Comparison of ENCODE assay signal across 36 mouse cellular contexts in the genomic region with DNA sequence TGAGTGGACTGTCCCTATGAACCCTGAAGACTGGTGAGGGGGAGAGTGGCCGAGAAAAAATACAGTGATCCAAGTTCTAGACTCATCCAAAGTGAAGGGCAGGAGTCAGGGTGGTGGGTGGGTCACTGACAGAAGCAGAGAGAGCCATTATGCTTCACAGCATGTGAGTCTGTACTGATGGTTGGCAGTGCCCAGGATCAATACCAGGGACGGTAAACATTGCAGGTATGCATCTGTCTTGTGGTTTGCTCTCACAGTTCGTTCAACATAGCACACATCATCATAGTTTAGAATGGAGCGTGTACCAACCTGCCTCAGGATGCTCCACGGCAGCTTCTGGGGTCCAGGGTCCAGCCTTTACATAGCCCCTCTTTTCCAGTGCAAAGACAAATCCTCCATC. TPM values are rescaled to one million over a fixed set of nuclear protein-coding genes. Genes with fewer than 3 reads are reported as not detected.
"Had no signal": no experiment of that assay in that cellular context is flagged by ENCODE, and none has a peak within 500 bp of the region (broad histone marks: within the 10 kb centered on the region; RNA-seq: fewer than 3 reads in every experiment).

No protein-coding gene starts in this region.

- H3K36me3 ChIP-seq: embryonic facial prominence, embryonic 10.5 days; embryonic facial prominence, embryonic 12.5 days; embryonic facial prominence, embryonic 13.5 days; embryonic facial prominence, embryonic 15.5 days; forebrain, embryonic 10.5 days; forebrain, embryonic 12.5 days; forebrain, embryonic 15.5 days had no signal

- ATAC-seq: forebrain, embryonic 13.5 days; forebrain, embryonic 14.5 days; forebrain, embryonic 15.5 days; forebrain, embryonic 16.5 days; forebrain, postnatal 0 days had no signal

- H3K27me3 ChIP-seq: embryonic facial prominence, embryonic 12.5 days; embryonic facial prominence, embryonic 13.5 days; embryonic facial prominence, embryonic 15.5 days; forebrain, embryonic 12.5 days; forebrain, embryonic 13.5 days; forebrain, embryonic 15.5 days had no signal

- H3K27ac ChIP-seq: embryonic facial prominence, embryonic 10.5 days; embryonic facial prominence, embryonic 12.5 days; embryonic facial prominence, embryonic 13.5 days; embryonic facial prominence, embryonic 15.5 days; forebrain, embryonic 10.5 days; forebrain, embryonic 12.5 days; forebrain, embryonic 13.5 days; forebrain, embryonic 15.5 days; gastrocnemius, adult 2 months; heart, adult 2 months had no signal

- H3K4me3 ChIP-seq: embryonic facial prominence, embryonic 10.5 days; embryonic facial prominence, embryonic 12.5 days; embryonic facial prominence, embryonic 13.5 days; embryonic facial prominence, embryonic 15.5 days; erythroblast, embryonic 14.5 days; forebrain, embryonic 10.5 days; forebrain, embryonic 12.5 days; forebrain, embryonic 13.5 days; forebrain, embryonic 15.5 days; gastrocnemius, adult 2 months; heart, adult 2 months had no signal

- H3K4me2 ChIP-seq: embryonic facial prominence, embryonic 12.5 days; embryonic facial prominence, embryonic 13.5 days; embryonic facial prominence, embryonic 15.5 days; forebrain, embryonic 12.5 days; forebrain, embryonic 13.5 days; forebrain, embryonic 15.5 days had no signal

- H3K9me3 ChIP-seq: embryonic facial prominence, embryonic 10.5 days; embryonic facial prominence, embryonic 12.5 days; embryonic facial prominence, embryonic 13.5 days; embryonic facial prominence, embryonic 15.5 days; forebrain, embryonic 10.5 days; forebrain, embryonic 12.5 days; forebrain, embryonic 13.5 days; forebrain, embryonic 15.5 days had no signal

- DNase-seq: cerebellum, adult 2 months; cerebellum, adult 8-10 months; cerebellum, adult 9-10 months; cerebellum, adult 9-11 months; cerebellum, postnatal 10 days; cerebellum, postnatal 14 days; cerebellum, postnatal 25 days; cerebellum, postnatal 36 days; embryo, embryonic 11 days; forebrain, postnatal 0 days; gastrocnemius, adult 2 months; gastrocnemius, postnatal 10 days; gastrocnemius, postnatal 14 days; gastrocnemius, postnatal 25 days; gastrocnemius, postnatal 36 days; heart, adult 18-20 months; heart, adult 2 months had no signal

- H3K9ac ChIP-seq: embryonic facial prominence, embryonic 12.5 days; embryonic facial prominence, embryonic 13.5 days; embryonic facial prominence, embryonic 15.5 days; forebrain, embryonic 12.5 days; forebrain, embryonic 13.5 days; forebrain, embryonic 15.5 days; forebrain, postnatal 0 days had no signal

- H3K4me1 ChIP-seq: embryonic facial prominence, embryonic 15.5 days; forebrain, embryonic 12.5 days; forebrain, embryonic 15.5 days had no signal

RNA-seq across cellular contexts. Expression of a gene that starts 4.8 kb away (rescaled TPM):
- total RNA-seq: common myeloid progenitor, adult 5-6 weeks; forebrain, postnatal 0 days; gastrocnemius, adult 2 months; gastrocnemius, postnatal 25 days; gastrocnemius, postnatal 36 days; granulocyte monocyte progenitor cell, adult 5-6 weeks; heart, adult 18-20 months; heart, adult 2 months; heart, adult 8-10 months had no signal
- polyA plus RNA-seq: cerebellum, adult 2 months; embryonic facial prominence, embryonic 10.5 days; embryonic facial prominence, embryonic 11.5 days; embryonic facial prominence, embryonic 12.5 days; embryonic facial prominence, embryonic 13.5 days; embryonic facial prominence, embryonic 14.5 days; embryonic facial prominence, embryonic 15.5 days; forebrain, embryonic 10.5 days; forebrain, embryonic 11.5 days; forebrain, embryonic 16.5 days; heart, adult 2 months had no signal

RNA-seq across cellular contexts. Expression of a gene that starts 41.2 kb away (rescaled TPM):
- total RNA-seq: common myeloid progenitor, adult 5-6 weeks; gastrocnemius, adult 2 months; gastrocnemius, adult 8-10 months; gastrocnemius, postnatal 14 days; gastrocnemius, postnatal 25 days; gastrocnemius, postnatal 36 days; granulocyte monocyte progenitor cell, adult 5-6 weeks; heart, adult 18-20 months; heart, adult 2 months; heart, adult 8-10 months had no signal
- polyA plus RNA-seq: embryonic facial prominence, embryonic 11.5 days; embryonic facial prominence, embryonic 12.5 days; embryonic facial prominence, embryonic 13.5 days; embryonic facial prominence, embryonic 14.5 days; embryonic facial prominence, embryonic 15.5 days; forebrain, embryonic 11.5 days; forebrain, embryonic 12.5 days; forebrain, embryonic 13.5 days; forebrain, embryonic 14.5 days; forebrain, embryonic 15.5 days; forebrain, postnatal 0 days; heart, adult 2 months had no signal

RNA-seq across cellular contexts. Expression of a gene that starts 41.3 kb away (rescaled TPM):
- total RNA-seq: common myeloid progenitor, adult 5-6 weeks; gastrocnemius, adult 2 months; gastrocnemius, postnatal 10 days; gastrocnemius, postnatal 14 days; gastrocnemius, postnatal 25 days; gastrocnemius, postnatal 36 days; granulocyte monocyte progenitor cell, adult 5-6 weeks; heart, adult 18-20 months; heart, adult 2 months; heart, adult 8-10 months had no signal
- polyA plus RNA-seq: embryonic facial prominence, embryonic 11.5 days; embryonic facial prominence, embryonic 15.5 days; erythroblast, embryonic 14.5 days; forebrain, embryonic 10.5 days; gonadal fat pad, adult 2 months; heart, adult 2 months had no signal
